Mouse (Mus musculus) liver, postnatal 0 days (tissue): ENCODE results near the gene Nufip2. TPM values are rescaled to one million over a fixed set of nuclear protein-coding genes. Genes with fewer than 3 reads are reported as not detected.
"Not testable (repeated sequence)": the region's sequence is repeated elsewhere in the genome, so short reads cannot be mapped to it uniquely, and the experiment has no call there.

Source experiments
- ATAC-seq: fragments of 200-750 bp; cut with Nextera tagmentation; 2 replicates; pipeline ENCODE4 v1.8.0; 2017; ENCODE audit warnings: mild to moderate bottlenecking, moderate library complexity
- DNase-seq: peaks from one replicate; pipeline ENCODE4 v3.0.0-alpha.2; 2016
- H3K27ac ChIP-seq: fragments of 300-500 bp; sonication (generic); 2 replicates; pipeline ENCODE4 v1.5.1; 2014; ENCODE audit warnings: antibody characterized with exemption, moderate library complexity, mild to moderate bottlenecking, low read depth
- H3K27me3 ChIP-seq: fragments of 300-500 bp; sonication (generic); 2 replicates; pipeline ENCODE4 v1.6.1; 2014; ENCODE audit warnings: low read length, control low read depth, mixed read lengths; ENCODE audit not compliant: insufficient read depth
- H3K36me3 ChIP-seq: fragments of 300-500 bp; sonication (generic); replicated peaks from 2 replicates; pipeline ENCODE4 v1.6.1; 2014; ENCODE audit warnings: mild to moderate bottlenecking, control low read depth, low read length, moderate library complexity, mixed read lengths; ENCODE audit not compliant: insufficient read depth
- H3K4me1 ChIP-seq: fragments of 300-500 bp; sonication (generic); 2 replicates; pipeline ENCODE4 v1.6.1; 2014; ENCODE audit warnings: antibody characterized with exemption, mild to moderate bottlenecking, control low read depth; ENCODE audit not compliant: insufficient read depth
- H3K4me2 ChIP-seq: fragments of 300-500 bp; sonication (generic); 2 replicates; pipeline ENCODE4 v1.6.1; 2014; ENCODE audit warnings: low read depth, mild to moderate bottlenecking, low read length, moderate library complexity, mixed read lengths
- H3K4me3 ChIP-seq: fragments of 300-500 bp; sonication (generic); 2 replicates; pipeline ENCODE4 v1.5.1; 2014; ENCODE audit warnings: low read depth, low read length
- H3K9ac ChIP-seq: fragments of 300-500 bp; sonication (generic); replicated peaks from 2 replicates; pipeline ENCODE4 v1.6.1; 2014; ENCODE audit warnings: mild to moderate bottlenecking, moderate library complexity
- H3K9me3 ChIP-seq: fragments of 300-500 bp; sonication (generic); 2 replicates; pipeline ENCODE4 v1.6.1; 2016; ENCODE audit warnings: mild to moderate bottlenecking, control low read depth, low read length, mixed read lengths
- CTCF ChIP-seq: sonication (generic); IDR thresholded peaks from 2 replicates; pipeline ENCODE4 v1.5.1; 2016; ENCODE audit warnings: antibody characterized with exemption, low read depth
- EP300 ChIP-seq: IDR thresholded peaks from 2 replicates; pipeline ENCODE4 v1.6.1; 2016; ENCODE audit warnings: antibody characterized with exemption, low read depth, mild to moderate bottlenecking
- WGBS: fragments of 180-500 bp; shearing (Covaris S2); extraction: QIAGEN DNeasy Blood & Tissue Kit; methylation state at CpG from one replicate; pipeline ENCODE4 v1.1.7; 2014; ENCODE audit not compliant: insufficient replicate concordance; 5-methylcytosine and 5-hydroxymethylcytosine counted together
- polyA plus RNA-seq: library from polyadenylated mRNA; unstranded; fragments of >200 nt; fragmentation: Nextera tagmentation; extraction: Ambion mirVana; gene quantifications from 2 replicates; pipeline ENCODE4 v1.2.1, GENCODE M21; 2015

Nufip2 gene
- polyA plus RNA-seq = 2.0 and 2.4 TPM in 2 replicates

- H3K4me3 ChIP-seq = peak within 1 kb of the TSS; percentile 93
- H3K36me3 ChIP-seq = no peaks in the 10 kb centered on the region
- H3K9me3 ChIP-seq = no peaks in the 10 kb centered on the region
- TF ChIP-seq EP300 = no peak
- TF ChIP-seq CTCF = no peak
- H3K9ac ChIP-seq = peak within 1 kb of the TSS; percentile 99
- peak; percentile 95 for ATAC-seq
- peak within 1 kb of the TSS; percentile 86 for H3K4me2 ChIP-seq
- H3K27me3 ChIP-seq = no peaks in the 10 kb centered on the region
- DNase-seq = peak; percentile 99
- under 1% methylated on average over 37 of the region's 38 CpGs for WGBS
- H3K4me1 ChIP-seq = peaks cover 5% of the 10 kb centered on the region; the same call in 1 of the 2 replicates
- H3K27ac ChIP-seq = peak within 1 kb of the TSS; percentile 95
These were observed at the start of gene Nufip2 for GRCm38 (mm10) chr11:77685383-77686265. Nufip2 (plus strand) TSS chr11:77686155.

DNA sequence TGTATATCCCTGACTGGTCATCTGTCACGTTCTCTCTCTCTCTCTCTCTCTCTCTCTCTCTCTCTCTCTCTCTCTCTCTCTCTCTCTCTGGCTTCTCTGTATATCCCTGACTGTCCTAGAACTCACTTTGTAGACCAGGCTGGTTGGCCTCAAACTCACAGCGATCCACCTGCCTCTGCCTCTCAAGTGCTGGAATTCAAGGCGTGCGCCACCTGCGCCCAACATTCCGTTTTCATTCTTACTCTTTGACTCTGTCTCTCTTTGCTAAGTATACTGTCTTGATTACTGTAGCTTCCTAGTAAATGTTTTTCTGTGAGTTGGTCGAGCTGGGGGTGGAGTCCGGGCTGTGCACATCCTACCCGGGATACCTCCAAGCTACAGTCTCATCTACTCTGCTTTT lies 44.6 kb upstream of the Nufip2 start:
- H3K27me3 ChIP-seq = no peaks in the 10 kb centered on the region
- 70% methylated on average over 9 of the region's 9 CpGs for WGBS
- no peak for DNase-seq
- H3K4me2 ChIP-seq = no peak overlapping the region
- ATAC-seq = no peak
- H3K9me3 ChIP-seq = no peaks in the 10 kb centered on the region
- H3K27ac ChIP-seq = no peak overlapping the region
- TF ChIP-seq EP300 (no peak), CTCF (no peak)
- H3K36me3 ChIP-seq = no peaks in the 10 kb centered on the region
- H3K4me3 ChIP-seq = no peak overlapping the region
- no peak overlapping the region for H3K9ac ChIP-seq
- H3K4me1 ChIP-seq = no peaks in the 10 kb centered on the region

- H3K4me1 ChIP-seq = no peaks in the 10 kb centered on the region
- H3K27me3 ChIP-seq = no peaks in the 10 kb centered on the region
- WGBS = 73% methylated on average over 4 of the region's 4 CpGs
- TF ChIP-seq CTCF (no peak), EP300 (no peak)
- H3K4me3 ChIP-seq = no peak overlapping the region
- no peaks in the 10 kb centered on the region for H3K9me3 ChIP-seq
- H3K36me3 ChIP-seq = no peaks in the 10 kb centered on the region
- no peak for DNase-seq
- H3K27ac ChIP-seq = no peak overlapping the region
- no peak overlapping the region for H3K4me2 ChIP-seq
- H3K9ac ChIP-seq = no peak overlapping the region
- ATAC-seq = no peak
These were observed 40.5 kb upstream of the Nufip2 start for GRCm38 (mm10) chr11:77645481-77645880.

DNA sequence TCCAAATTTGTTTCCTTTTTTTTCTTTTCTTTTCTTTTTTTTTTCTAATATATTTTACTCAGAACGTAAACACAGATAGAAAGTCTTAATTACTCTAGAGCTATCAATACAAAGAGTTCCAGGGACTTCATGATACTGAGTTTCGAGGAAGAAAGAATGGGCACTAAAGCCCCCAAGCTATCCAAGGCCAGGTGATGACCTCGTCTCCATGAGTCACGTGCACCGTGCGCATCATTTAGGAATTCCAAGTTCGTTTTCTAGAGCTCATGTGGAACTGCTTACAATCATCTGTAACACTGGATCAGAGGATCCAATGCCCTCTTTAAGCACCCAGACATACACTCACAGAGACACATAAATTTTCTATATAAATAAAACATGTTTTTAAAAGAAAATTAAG lies 37.1 kb upstream of the Nufip2 start:
- Histone ChIP-seq H3K27me3 (no peaks in the 10 kb centered on the region), H3K4me2 (no peak overlapping the region), H3K36me3 (no peaks in the 10 kb centered on the region), H3K4me3 (no peak overlapping the region), H3K9me3 (no peaks in the 10 kb centered on the region), H3K9ac (no peak overlapping the region), H3K27ac (no peak overlapping the region), H3K4me1 (no peaks in the 10 kb centered on the region)
- DNase-seq (no peak), ATAC-seq (no peak)
- WGBS = 77% methylated on average over 7 of the region's 7 CpGs
- TF ChIP-seq CTCF (no peak), EP300 (no peak)

GRCm38 (mm10) chr11:77652484-77652883 lies 33.5 kb upstream of the Nufip2 start:
- WGBS = 56% methylated on average over 6 of the region's 6 CpGs
- H3K4me3 ChIP-seq = no peak overlapping the region

GRCm38 (mm10) chr11:77653406-77654190 lies 32.4 kb upstream of the Nufip2 start:
- 90% methylated on average over 4 of the region's 4 CpGs for WGBS
- not testable (repeated sequence) for H3K9me3 ChIP-seq, H3K4me1 ChIP-seq, DNase-seq, H3K36me3 ChIP-seq, ATAC-seq, H3K27me3 ChIP-seq, H3K4me2 ChIP-seq, H3K4me3 ChIP-seq, H3K9ac ChIP-seq, H3K27ac ChIP-seq

More at GRCm38 (mm10) chr11:77652484-77652883, 33.5 kb upstream of the Nufip2 start:
- no peak overlapping the region for H3K4me2 ChIP-seq
- H3K9ac ChIP-seq = no peak overlapping the region
- H3K27me3 ChIP-seq = no peaks in the 10 kb centered on the region
- H3K4me1 ChIP-seq = no peaks in the 10 kb centered on the region
- ATAC-seq (no peak), DNase-seq (no peak)
- no peak overlapping the region for H3K27ac ChIP-seq
- H3K36me3 ChIP-seq = no peaks in the 10 kb centered on the region
- no peaks in the 10 kb centered on the region for H3K9me3 ChIP-seq
- TF ChIP-seq CTCF = no peak
- no peak for TF ChIP-seq EP300
